Mouse (Mus musculus) urinary bladder, postnatal 14 days (tissue): ENCODE data around the gene Muc3.

ENCODE experiments used
- DNase-seq: peaks from one replicate; pipeline ENCODE4 v3.0.0; 2021; ENCODE audit warnings: low spot score

Muc3 gene

GRCm38 (mm10) chr5:137095135-137095534 lies 54.0 kb downstream of the Muc3 start:
- no peak for DNase-seq

- DNase-seq = no peak
Measured at GRCm38 (mm10) chr5:137093720-137094119, 55.4 kb downstream of the Muc3 start.

DNA sequence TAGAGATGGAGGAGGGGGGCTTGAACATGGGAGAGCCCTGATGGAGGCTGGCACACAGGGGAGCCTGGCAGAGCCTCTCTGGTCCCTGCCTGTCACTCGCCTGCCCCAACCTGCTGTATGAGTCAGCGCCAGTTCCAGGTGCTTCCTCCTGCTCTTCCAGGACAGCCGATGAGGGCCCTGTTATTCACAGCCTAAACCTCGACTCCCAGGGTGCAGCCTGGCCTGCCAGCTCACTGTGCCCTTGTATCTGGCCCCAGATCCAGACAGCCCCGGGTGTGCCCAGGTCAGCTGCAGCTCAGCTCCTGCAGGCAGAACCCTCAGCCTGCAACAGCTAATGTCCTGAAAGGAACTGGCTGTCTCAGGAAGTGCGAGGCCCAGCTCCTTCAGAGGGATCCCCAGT lies 57.6 kb downstream of the Muc3 start:
- DNase-seq = peak; percentile 29

GRCm38 (mm10) chr5:137090870-137091269 lies 58.3 kb downstream of the Muc3 start:
- no peak for DNase-seq

DNA sequence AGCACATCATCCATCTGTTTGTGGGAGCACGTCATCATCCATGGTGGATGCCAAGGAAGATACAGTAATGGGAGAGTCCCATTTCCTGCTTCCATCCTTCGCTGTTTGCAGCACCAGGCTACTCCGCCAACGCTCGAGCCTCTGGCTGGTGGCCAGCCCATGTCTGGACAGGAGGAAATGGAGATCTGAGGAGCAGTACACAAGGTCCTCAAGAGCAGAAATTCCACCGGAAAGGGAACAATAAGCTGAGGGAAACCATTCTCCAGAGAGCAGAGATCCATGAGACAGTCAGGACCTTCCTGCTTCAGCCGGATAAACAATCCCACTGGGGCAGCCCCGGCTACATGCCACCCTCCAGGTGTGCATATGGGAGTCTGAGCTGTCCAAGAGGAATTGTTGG lies 61.7 kb downstream of the Muc3 start:
- no peak for DNase-seq

DNA sequence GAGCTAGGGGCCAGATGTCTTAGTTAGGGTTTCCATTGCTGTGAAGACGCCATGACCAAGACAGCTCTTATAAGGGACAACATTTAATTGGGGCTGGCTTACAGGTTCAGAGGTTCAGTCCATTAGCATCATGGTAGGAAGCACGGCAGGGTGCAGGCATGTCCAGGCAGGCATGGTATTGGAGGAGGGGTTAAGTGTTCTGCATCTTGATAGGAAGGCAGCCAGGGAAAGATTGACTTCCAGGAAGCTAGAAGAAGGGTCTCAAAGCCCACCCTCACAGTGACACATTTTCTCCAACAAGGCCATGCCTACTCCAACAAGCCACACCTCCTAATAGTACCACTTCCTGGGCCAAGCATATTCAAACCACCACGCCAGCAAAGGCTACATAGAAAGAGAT lies 63.4 kb downstream of the Muc3 start:
- DNase-seq = no peak

GRCm38 (mm10) chr5:137085021-137085420 lies 64.1 kb downstream of the Muc3 start:
- DNase-seq = no peak
